Mouse (Mus musculus): ENCODE data around the gene Prr11. TPM values are rescaled to one million over a fixed set of nuclear protein-coding genes. Genes with fewer than 3 reads are reported as not detected.
"Not testable (repeated sequence)": the region's sequence is repeated elsewhere in the genome, so short reads cannot be mapped to it uniquely, and the experiment has no call there.

Gene Prr11
- total RNA-seq, 1 experiment from 2014 or later: 0.23 TPM

- ATAC-seq (ENCODE audit: extremely low read depth, insufficient number of reproducible peaks, low FRiP score, poor library complexity, severe bottlenecking): no peak
Observed at GRCm38 (mm10) chr11:87060410-87060809, 48.1 kb downstream of the Prr11 start.

DNA sequence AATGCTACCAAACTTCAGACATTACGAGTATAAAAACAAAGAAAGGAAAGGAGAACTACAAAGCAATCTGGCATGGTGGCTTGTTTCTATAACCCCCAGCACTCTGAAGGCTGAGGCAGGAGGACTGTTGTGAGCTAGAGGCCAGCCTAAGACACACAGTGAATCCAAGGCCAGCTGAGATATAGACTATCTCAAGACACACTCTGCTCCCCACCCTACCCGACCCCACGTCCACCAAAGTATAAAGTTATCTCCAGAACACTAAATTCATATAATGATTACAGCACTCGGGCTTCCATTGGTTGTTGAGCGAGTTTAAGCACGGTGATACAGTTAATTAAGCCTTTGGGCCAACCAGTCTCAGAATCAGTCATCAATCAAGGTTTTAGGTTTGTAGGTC lies 52.2 kb downstream of the Prr11 start:
- ATAC-seq (ENCODE audit: extremely low read depth, insufficient number of reproducible peaks, low FRiP score, poor library complexity, severe bottlenecking): no peak

DNA sequence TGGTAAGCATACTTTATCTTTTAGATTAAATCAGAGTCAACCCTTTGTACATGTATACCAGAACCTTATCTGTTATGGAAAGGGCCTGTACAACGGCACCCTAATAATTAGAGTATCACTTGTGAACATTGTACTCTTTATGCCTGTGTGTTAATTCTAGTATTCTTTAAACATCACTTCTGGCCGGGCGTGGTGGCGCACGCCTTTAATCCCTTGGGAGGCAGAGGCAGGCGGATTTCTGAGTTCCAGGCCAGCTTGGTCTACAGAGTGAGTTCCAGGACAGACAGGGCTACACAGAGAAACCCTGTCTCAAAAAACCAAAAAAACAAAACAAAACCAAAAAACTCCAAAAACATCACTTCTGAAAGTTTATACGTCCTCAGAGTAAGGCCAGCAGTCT lies 59.6 kb downstream of the Prr11 start:
- ATAC-seq (ENCODE audit: extremely low read depth, insufficient number of reproducible peaks, low FRiP score, poor library complexity, severe bottlenecking): not testable (repeated sequence)

DNA sequence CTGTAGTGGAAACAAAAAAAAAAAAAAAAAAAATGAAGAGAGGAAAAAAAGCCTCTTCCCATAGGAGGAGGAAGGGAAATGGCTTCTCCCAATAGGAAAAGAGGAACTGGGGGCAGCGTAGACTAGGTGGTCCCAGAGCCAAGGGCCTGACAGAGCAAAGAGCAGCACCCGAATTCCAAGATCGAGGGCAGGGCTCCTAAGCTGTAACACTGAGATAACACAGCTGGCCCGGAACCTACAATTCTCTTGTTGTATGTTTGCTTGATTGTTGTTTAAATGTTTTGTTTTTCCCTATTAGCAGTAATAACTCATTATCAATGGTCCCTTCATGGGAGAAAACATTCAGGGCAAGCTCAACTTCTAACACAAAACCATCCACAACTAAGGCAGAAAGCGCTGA lies 61.5 kb downstream of the Prr11 start:
- no peak for ATAC-seq (ENCODE audit: extremely low read depth, insufficient number of reproducible peaks, low FRiP score, poor library complexity, severe bottlenecking)

DNA sequence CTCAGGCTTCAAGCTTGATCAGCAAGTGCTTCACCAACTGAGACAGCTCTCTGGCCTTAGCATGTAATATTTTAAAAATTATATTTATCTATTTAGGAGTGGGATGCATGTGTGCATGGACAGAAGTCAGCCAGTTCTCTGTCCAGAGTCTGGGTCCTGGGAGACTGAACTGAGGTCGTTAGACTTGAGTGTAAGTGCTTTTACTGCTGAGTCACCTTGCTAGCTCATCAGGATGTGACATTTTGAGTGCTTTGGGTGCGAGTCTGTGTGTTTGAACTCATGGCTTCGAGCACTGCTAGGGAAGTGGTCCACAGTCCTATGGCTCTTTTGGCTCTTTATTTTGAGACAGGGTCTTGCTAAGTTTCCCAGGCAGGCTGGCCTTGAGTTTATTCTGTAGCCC lies 65.5 kb downstream of the Prr11 start:
- no peak for ATAC-seq (ENCODE audit: extremely low read depth, insufficient number of reproducible peaks, low FRiP score, poor library complexity, severe bottlenecking)

DNA sequence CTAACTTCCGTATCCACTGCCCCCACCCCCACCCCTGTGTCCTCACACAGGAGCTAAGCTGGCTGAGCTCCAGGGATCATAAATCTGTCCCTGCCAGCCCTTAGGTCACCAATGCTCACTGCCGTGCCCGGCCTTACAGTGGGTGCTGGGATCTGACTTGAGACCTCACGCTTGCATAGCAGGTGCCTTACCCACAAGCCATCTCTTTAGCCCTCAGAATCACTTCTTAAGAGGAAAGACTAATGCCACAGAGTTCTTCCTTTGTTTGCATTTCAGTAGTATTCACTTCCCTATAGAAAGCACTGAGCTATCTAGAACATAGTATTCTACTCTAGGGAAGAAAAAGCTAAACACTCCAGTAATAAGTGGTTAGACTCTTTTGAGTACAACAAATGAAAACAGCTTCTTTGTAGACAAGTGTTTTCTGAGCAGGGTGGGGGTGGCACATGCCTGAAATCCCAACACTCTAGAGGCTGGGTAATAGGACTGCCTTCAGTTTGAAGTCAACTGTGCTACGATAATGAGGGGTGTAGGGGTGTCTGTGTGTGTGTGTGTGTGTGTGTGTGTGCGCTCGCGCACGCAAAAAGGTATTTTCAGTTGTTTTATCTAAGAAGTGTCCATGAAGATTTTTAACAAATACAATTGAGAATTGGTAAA lies 69.1 kb downstream of the Prr11 start:
- 0 out of 2 replicates have a peak, but pooled peaks have one; percentile 16 for ATAC-seq (ENCODE audit: extremely low read depth, insufficient number of reproducible peaks, low FRiP score, poor library complexity, severe bottlenecking)

Other genes starting within 250 kb of the Prr11 start
- 2.8 and 4.1 TPM in 2 replicates for gene Ypel2, start 115.0 kb downstream of the Prr11 start, total RNA-seq (2017)
- not detected in 2 replicates for gene Gdpd1, start 34.6 kb downstream of the Prr11 start, total RNA-seq (2017)
- gene Smg8, start 21.9 kb downstream of the Prr11 start, total RNA-seq (2017): 21.1 and 26.0 TPM in 2 replicates
- 6.6 and 11.3 TPM in 2 replicates for gene Ska2, start 526 bp upstream of the Prr11 start, total RNA-seq (2017)
- gene Trim37, start 18.4 kb upstream of the Prr11 start, total RNA-seq (2017): 7.9 and 11.0 TPM in 2 replicates